Mouse (Mus musculus): ENCODE results near the gene Taf7l. TPM values are rescaled to one million over a fixed set of nuclear protein-coding genes. Genes with fewer than 3 reads are reported as not detected.

Gene Taf7l
- not detected in 2 replicates for polyA plus RNA-seq (2016; fragmentation: Nextera tagmentation; extraction: Ambion mirVana)

GRCm38 (mm10) chrX:134476290-134476689 lies at the start of gene Taf7l:
Gene Taf7l (minus strand): TSS chrX:134476490.
- H3K27me3 ChIP-seq (ENCODE audit: insufficient read depth, poor library complexity, severe bottlenecking) = peaks cover 4% of the 10 kb centered on the region; the same call in 1 of the 2 replicates
- no peaks in the 10 kb centered on the region for H3K36me3 ChIP-seq
- H3K27ac ChIP-seq = no peak within 1 kb of the TSS
- H3K4me3 ChIP-seq = no peak within 1 kb of the TSS
- no peak for DNase-seq (ENCODE audit: low spot score)
- WGBS = 91% methylated on average over 25 of the region's 25 CpGs
- peaks cover 19% of the 10 kb centered on the region for H3K9me3 ChIP-seq
- no peaks in the 10 kb centered on the region for H3K4me1 ChIP-seq (replicated peaks)

- 80% methylated on average over 4 of the region's 4 CpGs for WGBS
- no peak overlapping the region for H3K27ac ChIP-seq
- no peak overlapping the region for H3K4me3 ChIP-seq
- H3K36me3 ChIP-seq = no peaks in the 10 kb centered on the region
- no peaks in the 10 kb centered on the region for H3K27me3 ChIP-seq (ENCODE audit: insufficient read depth, poor library complexity, severe bottlenecking)
- H3K9me3 ChIP-seq = no peaks in the 10 kb centered on the region
- H3K4me1 ChIP-seq (replicated peaks) = no peaks in the 10 kb centered on the region
- DNase-seq (ENCODE audit: low spot score) = no peak
Observed at GRCm38 (mm10) chrX:134525260-134525659, 49.0 kb upstream of the Taf7l start.

- Histone ChIP-seq H3K36me3 (no peaks in the 10 kb centered on the region), H3K4me3 (no peak overlapping the region), H3K4me1 (replicated peaks) (no peaks in the 10 kb centered on the region), H3K27me3 (ENCODE audit: insufficient read depth, poor library complexity, severe bottlenecking) (no peaks in the 10 kb centered on the region), H3K27ac (no peak overlapping the region), H3K9me3 (no peaks in the 10 kb centered on the region)
- DNase-seq (ENCODE audit: low spot score) = no peak
- 77% methylated on average over 4 of the region's 4 CpGs for WGBS
Observed at GRCm38 (mm10) chrX:134523772-134524171, 47.5 kb upstream of the Taf7l start.

- no peaks in the 10 kb centered on the region for H3K27me3 ChIP-seq (ENCODE audit: insufficient read depth, poor library complexity, severe bottlenecking)
- no peak overlapping the region for H3K4me3 ChIP-seq
- no peaks in the 10 kb centered on the region for H3K36me3 ChIP-seq
- DNase-seq (ENCODE audit: low spot score) = no peak
- 49% methylated on average over 2 of the region's 2 CpGs for WGBS
- no peaks in the 10 kb centered on the region for H3K4me1 ChIP-seq (replicated peaks)
- H3K27ac ChIP-seq = no peak overlapping the region
- H3K9me3 ChIP-seq = no peaks in the 10 kb centered on the region
Observed at GRCm38 (mm10) chrX:134509473-134509872, 33.2 kb upstream of the Taf7l start.

- WGBS = 68% methylated on average over 6 of the region's 6 CpGs
- H3K27me3 ChIP-seq (ENCODE audit: insufficient read depth, poor library complexity, severe bottlenecking) = no peaks in the 10 kb centered on the region
- H3K36me3 ChIP-seq = no peaks in the 10 kb centered on the region
- DNase-seq (ENCODE audit: low spot score) = no peak
- no peak overlapping the region for H3K4me3 ChIP-seq
- H3K27ac ChIP-seq = no peak overlapping the region
- no peaks in the 10 kb centered on the region for H3K4me1 ChIP-seq (replicated peaks)
- H3K9me3 ChIP-seq = no peaks in the 10 kb centered on the region
Observed at GRCm38 (mm10) chrX:134507977-134508376, 31.7 kb upstream of the Taf7l start.

- no peak overlapping the region for H3K27ac ChIP-seq
- H3K36me3 ChIP-seq = no peaks in the 10 kb centered on the region
- 86% methylated on average over 8 of the region's 8 CpGs for WGBS
- H3K27me3 ChIP-seq (ENCODE audit: insufficient read depth, poor library complexity, severe bottlenecking) = no peaks in the 10 kb centered on the region
- H3K9me3 ChIP-seq = no peaks in the 10 kb centered on the region
- no peak overlapping the region for H3K4me3 ChIP-seq
- no peak for DNase-seq (ENCODE audit: low spot score)
- H3K4me1 ChIP-seq (replicated peaks) = no peaks in the 10 kb centered on the region
Observed at GRCm38 (mm10) chrX:134500651-134501050, 24.4 kb upstream of the Taf7l start.

- H3K9me3 ChIP-seq = no peaks in the 10 kb centered on the region
- no peak overlapping the region for H3K27ac ChIP-seq
- no peaks in the 10 kb centered on the region for H3K27me3 ChIP-seq (ENCODE audit: insufficient read depth, poor library complexity, severe bottlenecking)
- H3K4me3 ChIP-seq = no peak overlapping the region
- H3K4me1 ChIP-seq (replicated peaks) = no peaks in the 10 kb centered on the region
- WGBS = 66% methylated on average over 3 of the region's 3 CpGs
- no peak for DNase-seq (ENCODE audit: low spot score)
- H3K36me3 ChIP-seq = no peaks in the 10 kb centered on the region
Observed at GRCm38 (mm10) chrX:134481720-134482119, 5.4 kb upstream of the Taf7l start.

GRCm38 (mm10) chrX:134474988-134475710 lies 1.1 kb downstream of the Taf7l start:
- Histone ChIP-seq H3K27ac (no peak overlapping the region), H3K4me1 (replicated peaks) (no peaks in the 10 kb centered on the region), H3K27me3 (ENCODE audit: insufficient read depth, poor library complexity, severe bottlenecking) (peaks cover 4% of the 10 kb centered on the region; the same call in 1 of the 2 replicates), H3K9me3 (peaks cover 19% of the 10 kb centered on the region), H3K36me3 (no peaks in the 10 kb centered on the region), H3K4me3 (no peak overlapping the region)
- 68% methylated on average over 61 of the region's 67 CpGs for WGBS
- peak; percentile 15 for DNase-seq (ENCODE audit: low spot score)

GRCm38 (mm10) chrX:134427307-134427706 lies 49.0 kb downstream of the Taf7l start:
- H3K4me1 ChIP-seq (replicated peaks) = peaks cover 9% of the 10 kb centered on the region; the same call in 1 of the 2 replicates
- DNase-seq (ENCODE audit: low spot score) = no peak
- WGBS = 78% methylated on average over 3 of the region's 3 CpGs
- no peaks in the 10 kb centered on the region for H3K36me3 ChIP-seq
- no peak overlapping the region for H3K4me3 ChIP-seq
- H3K9me3 ChIP-seq = no peaks in the 10 kb centered on the region
- H3K27ac ChIP-seq = no peak overlapping the region
- H3K27me3 ChIP-seq (ENCODE audit: insufficient read depth, poor library complexity, severe bottlenecking) = peaks cover 10% of the 10 kb centered on the region

GRCm38 (mm10) chrX:134426819-134427218 lies 49.5 kb downstream of the Taf7l start:
- Histone ChIP-seq H3K4me1 (replicated peaks) (peaks cover 9% of the 10 kb centered on the region; the same call in 1 of the 2 replicates), H3K9me3 (no peaks in the 10 kb centered on the region), H3K27ac (no peak overlapping the region), H3K4me3 (no peak overlapping the region), H3K36me3 (no peaks in the 10 kb centered on the region), H3K27me3 (ENCODE audit: insufficient read depth, poor library complexity, severe bottlenecking) (peaks cover 10% of the 10 kb centered on the region)
- DNase-seq (ENCODE audit: low spot score) = peak; percentile 5
- WGBS = 67% methylated on average over 6 of the region's 6 CpGs

- peaks cover 10% of the 10 kb centered on the region for H3K27me3 ChIP-seq (ENCODE audit: insufficient read depth, poor library complexity, severe bottlenecking)
- 79% methylated on average over 10 of the region's 10 CpGs for WGBS
- H3K4me1 ChIP-seq (replicated peaks) = peaks cover 9% of the 10 kb centered on the region; the same call in 1 of the 2 replicates
- no peak overlapping the region for H3K27ac ChIP-seq
- H3K36me3 ChIP-seq = no peaks in the 10 kb centered on the region
- no peaks in the 10 kb centered on the region for H3K9me3 ChIP-seq
- DNase-seq (ENCODE audit: low spot score) = no peak
- no peak overlapping the region for H3K4me3 ChIP-seq
Observed at GRCm38 (mm10) chrX:134425798-134426197, 50.5 kb downstream of the Taf7l start.

GRCm38 (mm10) chrX:134424263-134424662 lies 52.0 kb downstream of the Taf7l start:
- DNase-seq (ENCODE audit: low spot score) = no peak
- H3K4me1 ChIP-seq (replicated peaks) = peaks cover 9% of the 10 kb centered on the region; the same call in 1 of the 2 replicates
- H3K36me3 ChIP-seq = no peaks in the 10 kb centered on the region
- H3K9me3 ChIP-seq = no peaks in the 10 kb centered on the region
- no peak overlapping the region for H3K4me3 ChIP-seq
- 89% methylated on average over 5 of the region's 5 CpGs for WGBS
- no peak overlapping the region for H3K27ac ChIP-seq
- H3K27me3 ChIP-seq (ENCODE audit: insufficient read depth, poor library complexity, severe bottlenecking) = no peaks in the 10 kb centered on the region; the same call in 1 of the 2 replicates

- WGBS = 92% methylated on average over 5 of the region's 5 CpGs
- H3K27me3 ChIP-seq (ENCODE audit: insufficient read depth, poor library complexity, severe bottlenecking) = no peaks in the 10 kb centered on the region
- no peaks in the 10 kb centered on the region for H3K4me1 ChIP-seq (replicated peaks)
- no peaks in the 10 kb centered on the region for H3K9me3 ChIP-seq
- H3K4me3 ChIP-seq = no peak overlapping the region
- DNase-seq (ENCODE audit: low spot score) = no peak
- H3K27ac ChIP-seq = no peak overlapping the region
- H3K36me3 ChIP-seq = no peaks in the 10 kb centered on the region
Observed at GRCm38 (mm10) chrX:134420097-134420496, 56.2 kb downstream of the Taf7l start.

Measured in hindbrain, embryonic 10.5 days (tissue).